18 mouse cellular contexts compared by ENCODE assay signal in genomic region chr1:152076222-152076845, GRCm38 (mm10). TPM values are rescaled to one million over a fixed set of nuclear protein-coding genes. Genes with fewer than 3 reads are reported as not detected.
DNase-seq lines count a peak whose midpoint lies in the region; ATAC-seq and TF ChIP-seq lines count a peak whose summit lies in the region.
"Had no signal": no experiment of that assay in that cellular context is flagged by ENCODE, and none has a peak within 500 bp of the region (broad histone marks: within the 10 kb centered on the region; RNA-seq: fewer than 3 reads in every experiment).

No protein-coding gene starts in this region.

- no peak overlapping the region for H3K27ac ChIP-seq in heart, embryonic 11.5 days (ENCODE audit: low read depth, low read length)
- no peak overlapping the region for H3K27ac ChIP-seq in lung, postnatal 0 days (ENCODE audit: low read length)
- 0 out of 2 replicates have a peak overlapping the region, but pooled peaks have one; percentile 22 for H3K27ac ChIP-seq in hindbrain, embryonic 14.5 days
- H3K27ac ChIP-seq: gastrocnemius, adult 2 months had no signal

- peak; percentile 37 for DNase-seq in heart, adult 11 months
- peak; percentile 68 for DNase-seq in lung, postnatal 0 days (ENCODE audit: low spot score)
- DNase-seq in lung, postnatal 4 days = no peak
- peak; percentile 18 for DNase-seq in R1 (ENCODE audit: low read depth, low spot score)
- DNase-seq in hindbrain, embryonic 14.5 days (ENCODE audit: low spot score) = no peak
- no peak for DNase-seq in frontal cortex, postnatal 36 days (ENCODE audit: low spot score in 2 of 2)
- no peak for DNase-seq in spleen, postnatal 4 days (ENCODE audit: low spot score in 2 of 2)
- DNase-seq: adrenal gland, postnatal 14 days; cerebellum, adult 9-10 months; gastrocnemius, adult 2 months; heart, postnatal 10 days; kidney, postnatal 25 days; layer of hippocampus, postnatal 36 days; thymus, adult 18-20 months; thymus, postnatal 36 days had no signal

- H3K9ac ChIP-seq in heart, embryonic 11.5 days (ENCODE audit: low read depth, low read length) = no peak overlapping the region
- no peak overlapping the region for H3K9ac ChIP-seq in lung, postnatal 0 days (replicated peaks; ENCODE audit: low read depth)
- H3K9ac ChIP-seq in hindbrain, embryonic 14.5 days = no peak overlapping the region
- H3K9ac ChIP-seq: heart, embryonic 12.5 days had no signal

- H3K4me2 ChIP-seq in heart, embryonic 11.5 days = no peak overlapping the region
- no peak overlapping the region for H3K4me2 ChIP-seq in lung, postnatal 0 days (replicated peaks; ENCODE audit: low read depth, low read length)
- no peak overlapping the region for H3K4me2 ChIP-seq in hindbrain, embryonic 14.5 days (replicated peaks)
- H3K4me2 ChIP-seq: heart, embryonic 12.5 days had no signal

- H3K4me1 ChIP-seq in heart, embryonic 11.5 days (ENCODE audit: control insufficient read depth, insufficient read depth, low read length) = peaks cover 6% of the 10 kb centered on the region; the same call in 1 of the 2 replicates
- peaks cover 2% of the 10 kb centered on the region; the same call in 1 of the 2 replicates for H3K4me1 ChIP-seq in lung, postnatal 0 days (ENCODE audit: insufficient read depth, low read depth, low read length)
- peaks cover 35% of the 10 kb centered on the region for H3K4me1 ChIP-seq in hindbrain, embryonic 14.5 days (replicated peaks; ENCODE audit: control insufficient read depth, insufficient read depth, low read length)

- no peaks in the 10 kb centered on the region for H3K36me3 ChIP-seq in heart, embryonic 11.5 days (ENCODE audit: control insufficient read depth, insufficient read depth, low read length)
- H3K36me3 ChIP-seq in lung, postnatal 0 days (ENCODE audit: insufficient read depth, low read length) = no peaks in the 10 kb centered on the region
- no peaks in the 10 kb centered on the region for H3K36me3 ChIP-seq in hindbrain, embryonic 14.5 days (replicated peaks; ENCODE audit: control insufficient read depth, insufficient read depth)
- H3K36me3 ChIP-seq: heart, embryonic 12.5 days had no signal

- TF ChIP-seq EP300 in lung, postnatal 0 days (IDR thresholded peaks at IDR 0.05) = peak; percentile 56

- ATAC-seq in heart, embryonic 11.5 days (replicated peaks; ENCODE audit: insufficient number of reproducible peaks, low FRiP score, low TSS enrichment) = no peak
- peak; percentile 61 for ATAC-seq in lung, postnatal 0 days
- no peak; the same call in 1 of the 2 replicates for ATAC-seq in hindbrain, embryonic 14.5 days (ENCODE audit: low FRiP score)
- ATAC-seq: intestine, postnatal 0 days had no signal

- no peak for TF ChIP-seq CTCF in lung, postnatal 0 days (IDR thresholded peaks at IDR 0.05)

- 84% methylated on average over 14 of the region's 14 CpGs for WGBS in heart, embryonic 11.5 days (ENCODE audit: insufficient replicate concordance)
- WGBS in lung, postnatal 0 days = 43% methylated on average over 14 of the region's 14 CpGs
- 64% methylated on average over 14 of the region's 14 CpGs for WGBS in hindbrain, embryonic 14.5 days

- H3K27me3 ChIP-seq in heart, embryonic 11.5 days (ENCODE audit: control insufficient read depth, insufficient read depth, low read length) = no peaks in the 10 kb centered on the region
- H3K27me3 ChIP-seq in lung, postnatal 0 days (replicated peaks; ENCODE audit: insufficient read depth, low read length) = no peaks in the 10 kb centered on the region
- H3K27me3 ChIP-seq in hindbrain, embryonic 14.5 days (ENCODE audit: control insufficient read depth, insufficient read depth, low read length) = no peaks in the 10 kb centered on the region
- H3K27me3 ChIP-seq: heart, embryonic 12.5 days had no signal

- no peaks in the 10 kb centered on the region for H3K9me3 ChIP-seq in heart, embryonic 11.5 days (replicated peaks; ENCODE audit: control insufficient read depth, low read length)
- no peaks in the 10 kb centered on the region for H3K9me3 ChIP-seq in lung, postnatal 0 days (ENCODE audit: low read length)
- H3K9me3 ChIP-seq in hindbrain, embryonic 14.5 days (ENCODE audit: control insufficient read depth, low read length) = no peaks in the 10 kb centered on the region
- H3K9me3 ChIP-seq: heart, embryonic 12.5 days had no signal

- H3K4me3 ChIP-seq in heart, embryonic 11.5 days (ENCODE audit: low read depth, low read length) = no peak overlapping the region
- no peak overlapping the region for H3K4me3 ChIP-seq in lung, postnatal 0 days (ENCODE audit: low read depth, low read length)
- no peak overlapping the region for H3K4me3 ChIP-seq in hindbrain, embryonic 14.5 days (replicated peaks; ENCODE audit: low read length)
- H3K4me3 ChIP-seq: gastrocnemius, adult 2 months; heart, embryonic 12.5 days had no signal

RNA-seq across cellular contexts. Expression of gene 1700025G04Rik, which starts 13.6 kb away (rescaled TPM):
- 23.3 and 25.0 TPM in 2 replicates for polyA plus RNA-seq in heart, embryonic 11.5 days (2014; fragmentation: Nextera tagmentation; extraction: Ambion mirVana)
- 14.1 and 16.6 TPM in 2 replicates for polyA plus RNA-seq in lung, postnatal 0 days (2015; fragmentation: Nextera tagmentation; extraction: Ambion mirVana)
- polyA plus RNA-seq in hindbrain, embryonic 14.5 days (2014; fragmentation: Nextera tagmentation; extraction: Ambion mirVana) = 28.8 and 32.6 TPM in 2 replicates

Comparison
In these comparisons a context has a peak if more than half of its experiments do, and no peak if none do; other contexts are left out.
1. DNase-seq: peak in heart, adult 11 months (single experiment), lung, postnatal 0 days (single experiment) and R1 (single experiment); none in lung, postnatal 4 days (0 of 2), hindbrain, embryonic 14.5 days (single experiment), frontal cortex, postnatal 36 days (0 of 2) and spleen, postnatal 4 days (0 of 2).